Mouse (Mus musculus): ENCODE measurements around the gene Cnpy2.
"Not testable (repeated sequence)": the region's sequence is repeated elsewhere in the genome, so short reads cannot be mapped to it uniquely, and the experiment has no call there.

The Cnpy2 gene

GRCm38 (mm10) chr10:128309654-128310053 is 12.6 kb upstream of the Cnpy2 start:
- in situ Hi-C loops (cut with MboI; ENCODE audit: low pct_unique_long_range_greater_than_20kb in 1 of 2, low sequenced_read_pairs in 2 of 2, unreplicated experiment in 1 of 2), result no loop called here

- in situ Hi-C loops (cut with MboI; ENCODE audit: low pct_unique_long_range_greater_than_20kb in 1 of 2, low sequenced_read_pairs in 2 of 2, unreplicated experiment in 1 of 2), result no loop called here
Observed at GRCm38 (mm10) chr10:128310177-128310576, 12.1 kb upstream of the Cnpy2 start.

- in situ Hi-C loops (cut with MboI; ENCODE audit: low pct_unique_long_range_greater_than_20kb in 1 of 2, low sequenced_read_pairs in 2 of 2, unreplicated experiment in 1 of 2), result no loop called here
Observed at GRCm38 (mm10) chr10:128310902-128311301, 11.4 kb upstream of the Cnpy2 start.

- in situ Hi-C loops (cut with MboI; ENCODE audit: low pct_unique_long_range_greater_than_20kb in 1 of 2, low sequenced_read_pairs in 2 of 2, unreplicated experiment in 1 of 2), result no loop called here
Observed at GRCm38 (mm10) chr10:128315578-128315977, 6.7 kb upstream of the Cnpy2 start.

GRCm38 (mm10) chr10:128321641-128322040 is 618 bp upstream of the Cnpy2 start:
- in situ Hi-C loops (cut with MboI; ENCODE audit: low pct_unique_long_range_greater_than_20kb in 1 of 2, low sequenced_read_pairs in 2 of 2, unreplicated experiment in 1 of 2), result no loop called here

GRCm38 (mm10) chr10:128323516-128323915 is 1.3 kb downstream of the Cnpy2 start:
- in situ Hi-C loops (cut with MboI; ENCODE audit: low pct_unique_long_range_greater_than_20kb in 1 of 2, low sequenced_read_pairs in 2 of 2, unreplicated experiment in 1 of 2), result no loop called here

- in situ Hi-C loops (cut with MboI; ENCODE audit: low pct_unique_long_range_greater_than_20kb in 1 of 2, low sequenced_read_pairs in 2 of 2, unreplicated experiment in 1 of 2), result no loop called here
Observed at GRCm38 (mm10) chr10:128326825-128327224, 4.6 kb downstream of the Cnpy2 start.

GRCm38 (mm10) chr10:128327610-128328009 is 5.4 kb downstream of the Cnpy2 start:
- in situ Hi-C loops (cut with MboI; ENCODE audit: low pct_unique_long_range_greater_than_20kb in 1 of 2, low sequenced_read_pairs in 2 of 2, unreplicated experiment in 1 of 2), result no loop called here

GRCm38 (mm10) chr10:128332358-128333249 is 10.3 kb downstream of the Cnpy2 start:
- in situ Hi-C loops (cut with MboI; ENCODE audit: low pct_unique_long_range_greater_than_20kb in 1 of 2, low sequenced_read_pairs in 2 of 2, unreplicated experiment in 1 of 2), result not testable (repeated sequence)

GRCm38 (mm10) chr10:128335582-128335981 is 13.3 kb downstream of the Cnpy2 start:
- in situ Hi-C loops (cut with MboI; ENCODE audit: low pct_unique_long_range_greater_than_20kb in 1 of 2, low sequenced_read_pairs in 2 of 2, unreplicated experiment in 1 of 2), result no loop called here

GRCm38 (mm10) chr10:128336195-128336594 is 13.9 kb downstream of the Cnpy2 start:
- in situ Hi-C loops (cut with MboI; ENCODE audit: low pct_unique_long_range_greater_than_20kb in 1 of 2, low sequenced_read_pairs in 2 of 2, unreplicated experiment in 1 of 2), result no loop called here

GRCm38 (mm10) chr10:128336597-128336996 is 14.3 kb downstream of the Cnpy2 start:
- in situ Hi-C loops (cut with MboI; ENCODE audit: low pct_unique_long_range_greater_than_20kb in 1 of 2, low sequenced_read_pairs in 2 of 2, unreplicated experiment in 1 of 2), result no loop called here

GRCm38 (mm10) chr10:128337306-128338181 is 15.3 kb downstream of the Cnpy2 start, which contains the start of gene Cs:
Gene Cs, plus strand, starts transcription at chr10:128337734.
- in situ Hi-C loops (cut with MboI; ENCODE audit: low pct_unique_long_range_greater_than_20kb in 1 of 2, low sequenced_read_pairs in 2 of 2, unreplicated experiment in 1 of 2), result no loop called here

GRCm38 (mm10) chr10:128338415-128338814 is 16.2 kb downstream of the Cnpy2 start:
- in situ Hi-C loops (cut with MboI; ENCODE audit: low pct_unique_long_range_greater_than_20kb in 1 of 2, low sequenced_read_pairs in 2 of 2, unreplicated experiment in 1 of 2), result no loop called here

- in situ Hi-C loops (cut with MboI; ENCODE audit: low pct_unique_long_range_greater_than_20kb in 1 of 2, low sequenced_read_pairs in 2 of 2, unreplicated experiment in 1 of 2), result no loop called here
Observed at GRCm38 (mm10) chr10:128338948-128339347, 16.7 kb downstream of the Cnpy2 start.

- in situ Hi-C loops (cut with MboI; ENCODE audit: low pct_unique_long_range_greater_than_20kb in 1 of 2, low sequenced_read_pairs in 2 of 2, unreplicated experiment in 1 of 2), result loop anchor here in 1 of 2 experiments (10.0 kb wide), 1 partner anchor 115 kb away; the partner anchor contains the start of gene Smarcc2
Observed at GRCm38 (mm10) chr10:128340257-128340656, 18.0 kb downstream of the Cnpy2 start.

- in situ Hi-C loops (cut with MboI; ENCODE audit: low pct_unique_long_range_greater_than_20kb in 1 of 2, low sequenced_read_pairs in 2 of 2, unreplicated experiment in 1 of 2), result loop anchor here in 1 of 2 experiments (10.0 kb wide), 1 partner anchor 111 kb away; the partner anchor contains the start of gene Smarcc2
Observed at GRCm38 (mm10) chr10:128343436-128343835, 21.2 kb downstream of the Cnpy2 start.

- in situ Hi-C loops (cut with MboI; ENCODE audit: low pct_unique_long_range_greater_than_20kb in 1 of 2, low sequenced_read_pairs in 2 of 2, unreplicated experiment in 1 of 2), result loop anchor here in 1 of 2 experiments (10.0 kb wide), 1 partner anchor 110 kb away; the partner anchor contains the start of gene Smarcc2
Observed at GRCm38 (mm10) chr10:128344568-128345275, 22.5 kb downstream of the Cnpy2 start.

Data from mouse embryonic stem cell (cell line).